Mouse (Mus musculus) CD4-positive naive resting alpha-beta T cell, adult 57 days (primary cell): ENCODE data around the gene Ccdc122. TPM values are rescaled to one million over a fixed set of nuclear protein-coding genes. Genes with fewer than 3 reads are reported as not detected.

ENCODE experiments used
- total RNA-seq: library from RNA; stranded (reverse); gene quantifications from one replicate; pipeline ENCODE4 v1.2.4, GENCODE M21; 2023

The Ccdc122 gene
- total RNA-seq, result 0.83 TPM

GRCm38 (mm10) chr14:77036226-77037046 lies at the start of gene Ccdc122, which contains the start of gene Lacc1:
Ccdc122 (plus strand) TSS chr14:77036772.
Lacc1 (minus strand) TSS chr14:77036904.

DNA sequence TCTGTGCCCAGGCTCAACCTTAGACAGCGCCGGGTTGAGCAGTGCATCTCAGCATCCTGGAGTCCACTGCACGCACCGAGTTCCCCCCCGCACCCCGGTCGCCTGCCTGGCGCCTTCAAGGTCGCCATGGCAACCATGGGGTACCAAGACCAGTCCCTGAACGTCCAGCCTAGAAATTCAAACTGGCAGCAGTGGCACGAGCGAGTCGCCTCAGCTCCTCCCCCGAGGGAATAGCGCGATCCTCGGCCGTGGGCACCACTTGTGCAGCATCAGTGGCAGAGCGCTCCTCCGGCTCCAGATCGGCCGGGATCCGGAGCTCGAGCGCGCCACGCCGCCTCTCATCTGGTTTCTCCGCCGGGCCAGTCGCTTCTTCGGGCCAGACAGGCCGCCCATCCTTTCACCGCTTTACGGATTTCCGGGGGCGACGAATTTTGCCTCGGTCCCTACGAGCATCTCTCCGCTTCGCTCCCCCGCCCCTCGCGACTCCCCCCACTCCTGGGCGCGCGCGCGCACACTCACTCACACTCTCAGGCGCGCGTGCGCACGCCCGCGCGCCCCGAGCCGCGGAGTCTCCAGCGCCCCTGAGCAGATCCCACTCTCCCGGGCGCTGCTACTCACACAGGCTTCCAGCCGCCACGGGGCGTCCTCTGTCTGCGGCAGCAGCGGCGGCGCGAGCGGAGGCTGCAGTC lies 119.8 kb downstream of the Ccdc122 start, which contains the start of gene Enox1:
Gene Enox1, plus strand, starts transcription at position 542 of the 689 bp plus-strand sequence.

Other genes with a start within 250 kb of the Ccdc122 start
- gene Lacc1, start 132 bp downstream of the Ccdc122 start, total RNA-seq, result 0.77 TPM
- not detected for gene Enox1, start 120.0 kb downstream of the Ccdc122 start, total RNA-seq